Mouse (Mus musculus) regulatory T cell (primary cell): Measurements from ENCODE around the gene Inafm1.

Source experiments
- in situ Hi-C: fragments of 300-600 bp; cut with MboI, MseI; formaldehyde crosslinking; loops from one replicate; pipeline ENCODE4 v1.15.1; 2025; ENCODE audit warnings: high pct_unique_total_duplicates

Gene Inafm1

DNA sequence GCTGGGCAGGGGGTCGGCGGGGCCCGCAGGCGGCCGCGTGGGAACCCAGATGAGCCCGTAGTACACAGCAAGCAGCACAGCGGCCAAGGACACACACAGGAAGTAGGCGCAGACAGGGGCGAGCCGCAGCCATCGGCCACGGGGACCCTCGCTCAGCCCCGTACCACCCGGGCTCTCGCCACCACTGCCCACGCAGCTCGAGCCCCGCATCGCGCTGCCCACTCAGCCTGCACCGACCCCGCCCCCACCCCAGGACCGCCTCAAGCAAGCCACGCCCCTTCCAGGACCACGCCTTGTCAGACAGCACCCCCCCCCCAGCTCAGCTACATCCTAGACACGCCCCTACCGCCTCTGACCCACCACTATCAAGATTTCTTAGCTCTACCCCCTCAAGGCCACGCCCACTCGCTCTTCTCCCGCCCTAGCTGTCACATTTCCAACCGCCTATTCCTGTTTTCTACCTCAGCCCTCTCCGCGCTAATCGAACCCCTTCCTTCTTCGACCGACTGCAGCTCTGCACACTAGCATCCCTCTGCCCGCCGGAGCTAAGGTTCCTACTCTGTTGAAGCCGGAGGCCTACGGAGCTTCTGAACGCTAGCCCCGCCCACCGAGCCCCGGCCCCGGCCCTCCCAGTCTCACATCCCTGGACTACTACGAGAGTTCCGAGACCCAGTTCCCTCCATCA is at the start of gene Inafm1:
Gene Inafm1, minus strand, starts transcription at position 537 of the 685 bp plus-strand sequence.
- in situ Hi-C loops: loop anchor here (5.0 kb wide), 1 partner anchor 81 kb away; no protein-coding TSS in a partner anchor

DNA sequence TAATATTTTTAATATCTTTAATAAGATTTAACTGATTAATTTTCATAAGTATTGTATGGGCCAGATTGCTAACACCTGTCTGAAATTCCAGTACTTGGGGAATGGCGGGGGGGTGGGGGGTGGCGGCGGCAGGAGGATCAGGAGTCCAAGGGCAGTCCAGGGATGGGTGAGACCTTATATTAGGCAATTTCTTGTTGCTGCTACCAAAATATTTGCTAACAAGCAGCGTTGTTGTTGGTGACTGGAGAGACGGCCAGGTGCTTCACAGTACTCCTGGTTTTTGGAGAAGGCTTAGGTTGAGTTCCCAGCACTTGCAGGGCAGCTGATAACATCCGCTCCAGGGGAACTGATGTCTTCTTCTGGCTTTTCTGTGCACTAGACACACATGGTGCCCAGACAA is 47.1 kb upstream of the Inafm1 start:
- in situ Hi-C loops: no loop called here

GRCm38 (mm10) chr7:16319216-16319615 is 45.8 kb upstream of the Inafm1 start:
- in situ Hi-C loops: no loop called here

GRCm38 (mm10) chr7:16317094-16317493 is 43.7 kb upstream of the Inafm1 start:
- in situ Hi-C loops: no loop called here

- in situ Hi-C loops: no loop called here
These were observed 41.9 kb upstream of the Inafm1 start for GRCm38 (mm10) chr7:16315222-16315759.

DNA sequence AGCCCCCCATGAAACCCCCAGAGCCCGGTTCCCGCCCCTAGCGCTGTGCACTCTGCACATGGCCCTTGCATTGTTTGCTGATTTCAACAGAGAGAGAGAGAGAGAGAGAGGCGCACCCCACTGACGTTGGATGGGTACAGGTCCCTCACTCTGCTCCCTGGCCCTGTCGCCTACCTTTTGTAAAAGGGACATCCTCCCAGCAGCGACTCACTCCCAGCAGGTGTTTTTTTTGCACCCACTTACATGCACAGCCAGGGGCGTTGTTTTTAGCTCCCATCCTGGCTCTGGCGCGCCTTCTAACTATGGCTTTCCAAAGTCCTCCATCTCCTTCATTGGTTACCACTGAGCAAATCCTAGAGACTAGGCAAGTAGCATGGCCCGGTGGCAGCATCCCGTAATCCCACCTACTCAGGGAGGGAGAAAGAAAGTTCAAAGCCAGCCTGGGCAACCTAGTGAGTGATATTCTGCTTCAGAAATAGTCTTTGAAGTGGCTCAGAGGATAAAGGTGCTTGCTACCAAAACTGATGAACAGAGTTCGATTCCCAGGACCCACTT is 40.9 kb upstream of the Inafm1 start:
- in situ Hi-C loops: loop anchor here (5.0 kb wide), 1 partner anchor 473 kb away; no protein-coding TSS in a partner anchor

- in situ Hi-C loops: loop anchor here (5.0 kb wide), 1 partner anchor 474 kb away; no protein-coding TSS in a partner anchor
These were observed 40.2 kb upstream of the Inafm1 start for GRCm38 (mm10) chr7:16313481-16314220.

- in situ Hi-C loops: loop anchor here (5.0 kb wide), 1 partner anchor 475 kb away; no protein-coding TSS in a partner anchor
These were observed 39.4 kb upstream of the Inafm1 start for GRCm38 (mm10) chr7:16312672-16313311.

GRCm38 (mm10) chr7:16312011-16312671 is 38.7 kb upstream of the Inafm1 start:
- in situ Hi-C loops: loop anchor here (5.0 kb wide), 1 partner anchor 475 kb away; no protein-coding TSS in a partner anchor

DNA sequence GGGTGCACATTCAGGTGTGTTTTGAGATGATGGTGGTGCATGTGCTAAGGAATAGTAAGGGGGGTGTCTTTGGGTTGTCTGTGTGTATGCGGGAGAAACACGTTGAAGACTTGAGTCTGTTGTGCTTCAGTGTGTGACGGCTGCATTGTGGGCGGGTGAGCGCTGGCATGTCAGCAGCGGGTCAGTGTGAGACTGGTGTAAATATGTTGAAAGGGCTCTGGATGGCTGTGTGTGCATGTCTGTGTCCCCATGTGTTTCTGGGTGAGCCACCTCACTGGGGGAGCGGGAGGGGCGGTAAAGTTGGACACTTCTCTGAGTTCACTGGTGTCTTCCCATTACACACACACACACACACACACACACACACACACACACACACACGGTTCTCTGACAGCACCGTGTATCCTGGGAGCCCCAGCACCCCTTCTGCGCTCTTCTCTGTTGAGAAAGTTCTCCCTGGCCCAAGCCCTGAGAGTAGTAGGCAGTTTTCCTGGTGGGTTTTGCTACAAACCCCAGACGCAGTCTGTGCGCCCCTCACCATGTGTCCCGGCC is 38.1 kb upstream of the Inafm1 start:
- in situ Hi-C loops: loop anchor here (5.0 kb wide), 1 partner anchor 476 kb away; no protein-coding TSS in a partner anchor

DNA sequence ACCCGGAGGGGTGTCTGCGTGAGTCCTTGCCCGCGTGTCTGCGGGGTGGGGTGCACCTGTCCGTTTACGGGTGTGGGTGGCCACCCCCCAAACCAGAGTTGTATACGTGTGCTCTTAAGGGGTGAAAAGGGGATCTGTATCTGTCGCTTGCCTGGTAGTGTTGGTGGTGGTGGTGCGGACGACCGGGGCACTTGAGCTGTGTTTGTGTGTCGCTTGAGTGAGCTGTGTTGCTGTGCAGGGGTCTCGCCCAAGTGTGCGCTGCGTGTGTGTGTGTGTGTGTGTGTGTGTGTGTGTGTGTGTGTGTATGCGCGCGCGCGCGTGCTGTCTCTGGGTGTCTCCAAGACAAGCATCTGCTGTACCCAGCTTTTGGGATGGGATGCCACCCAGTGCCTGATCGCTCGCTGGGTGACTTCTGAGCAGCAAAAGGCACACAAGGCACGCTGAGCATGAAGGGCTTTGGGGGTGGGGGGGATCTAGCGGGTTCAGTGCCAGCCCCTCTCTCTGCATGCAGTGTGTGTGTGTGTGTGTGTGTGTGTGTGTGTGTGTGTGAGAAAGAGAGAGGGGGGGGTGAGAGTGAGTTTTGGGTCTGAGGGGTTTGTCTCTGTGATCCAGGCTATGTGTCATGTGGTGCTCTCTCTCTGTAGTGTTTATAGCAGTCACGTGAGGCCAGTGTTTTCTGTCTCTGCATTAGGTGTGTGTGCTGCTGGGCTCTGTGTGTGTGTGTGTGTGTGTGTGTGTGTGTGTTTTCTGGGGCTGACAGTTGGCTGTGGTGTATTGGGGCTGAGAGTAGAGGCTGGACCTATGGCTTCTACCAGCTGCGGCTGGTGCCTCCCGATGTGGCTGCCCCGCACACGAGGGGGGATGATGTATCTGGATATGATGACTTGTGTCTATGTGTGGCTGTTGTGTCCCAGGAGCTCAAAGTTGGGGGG is 37.4 kb upstream of the Inafm1 start:
- in situ Hi-C loops: loop anchor here (5.0 kb wide), 1 partner anchor 477 kb away; no protein-coding TSS in a partner anchor

GRCm38 (mm10) chr7:16310020-16310520 is 36.7 kb upstream of the Inafm1 start:
- in situ Hi-C loops: loop anchor here (5.0 kb wide), 1 partner anchor 477 kb away; no protein-coding TSS in a partner anchor

DNA sequence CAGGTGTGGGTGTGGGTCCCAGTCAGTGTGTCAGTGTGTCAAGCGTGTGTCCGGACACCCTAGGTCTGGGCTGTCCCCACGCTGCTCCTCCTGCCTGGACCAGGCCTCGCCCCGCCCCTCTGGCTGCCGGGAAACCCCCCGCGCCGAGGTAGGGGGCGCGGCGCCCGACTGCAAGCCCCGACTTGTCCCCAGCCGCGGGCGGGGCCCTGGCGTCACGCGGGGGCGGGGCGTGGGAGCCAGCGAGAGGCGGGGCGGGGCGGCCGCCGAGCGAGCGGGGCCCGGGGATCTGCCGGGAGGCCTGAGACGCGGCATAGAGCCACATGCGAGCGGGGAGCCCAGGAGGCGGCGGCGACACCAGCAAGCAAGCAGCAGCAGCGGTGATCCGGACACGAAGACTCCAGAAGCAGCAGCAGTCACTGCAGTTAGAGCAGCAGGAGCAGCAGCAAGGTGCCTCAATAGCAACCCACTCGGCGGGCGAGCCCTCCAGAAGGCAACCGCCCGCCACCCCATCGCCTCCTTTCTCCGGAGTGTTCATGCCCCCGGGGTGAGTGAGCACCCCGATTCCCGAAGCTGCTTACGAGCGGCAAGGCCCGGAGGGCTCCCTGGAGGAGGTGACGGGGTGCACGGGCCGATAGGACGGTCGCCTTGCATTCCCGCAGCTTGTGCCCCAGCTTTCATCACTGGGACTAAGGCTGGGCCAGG is 36.1 kb upstream of the Inafm1 start:
- in situ Hi-C loops: loop anchor here (5.0 to 10.0 kb wide), 2 partner anchors 305 to 478 kb away; partner anchors contain the start of gene Arhgap35

DNA sequence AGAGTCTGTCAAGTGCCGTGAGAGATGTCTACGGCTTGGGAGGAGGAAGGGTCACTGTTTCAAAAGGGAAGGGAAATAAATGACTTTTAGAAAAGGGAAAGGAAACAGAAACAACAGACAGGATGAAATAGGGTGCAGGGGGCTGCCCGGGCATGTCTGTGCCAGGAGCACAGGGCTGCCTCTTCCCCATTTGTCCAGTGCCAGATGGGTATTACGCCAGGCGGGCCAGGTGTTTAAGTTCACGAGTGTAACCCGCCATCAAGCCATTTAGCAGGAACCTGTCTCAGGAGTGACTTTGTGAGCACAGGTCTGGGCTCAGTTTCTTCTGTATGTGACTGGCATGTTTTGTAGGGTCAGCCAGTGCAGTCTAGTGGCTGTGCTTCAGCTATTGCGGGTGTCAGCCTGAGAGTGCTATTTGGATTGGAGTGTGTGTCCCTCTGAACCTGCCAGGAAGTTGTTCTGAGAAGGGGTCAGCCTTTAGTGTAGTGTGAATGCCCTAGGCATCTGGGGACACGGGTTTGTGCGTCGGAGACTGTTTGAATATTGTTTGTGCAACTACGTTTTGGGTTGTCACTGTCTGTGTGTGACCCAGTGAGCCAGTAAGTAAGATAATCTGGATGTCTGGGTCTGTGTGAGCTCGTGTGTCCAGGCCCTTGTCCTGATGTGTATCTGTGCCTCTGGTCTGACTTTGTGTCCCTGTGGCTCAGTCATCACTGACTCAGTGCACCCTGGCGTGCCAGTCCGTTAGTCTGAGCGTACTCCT is 35.3 kb upstream of the Inafm1 start:
- in situ Hi-C loops: loop anchor here (10.0 kb wide), 1 partner anchor 306 kb away; the partner anchor contains the start of gene Arhgap35

GRCm38 (mm10) chr7:16308093-16308492 is 34.7 kb upstream of the Inafm1 start, which contains the start of gene Bbc3:
Gene Bbc3 (plus strand): TSS chr7:16308393.
- in situ Hi-C loops: loop anchor here (10.0 kb wide), 1 partner anchor 307 kb away; the partner anchor contains the start of gene Arhgap35

DNA sequence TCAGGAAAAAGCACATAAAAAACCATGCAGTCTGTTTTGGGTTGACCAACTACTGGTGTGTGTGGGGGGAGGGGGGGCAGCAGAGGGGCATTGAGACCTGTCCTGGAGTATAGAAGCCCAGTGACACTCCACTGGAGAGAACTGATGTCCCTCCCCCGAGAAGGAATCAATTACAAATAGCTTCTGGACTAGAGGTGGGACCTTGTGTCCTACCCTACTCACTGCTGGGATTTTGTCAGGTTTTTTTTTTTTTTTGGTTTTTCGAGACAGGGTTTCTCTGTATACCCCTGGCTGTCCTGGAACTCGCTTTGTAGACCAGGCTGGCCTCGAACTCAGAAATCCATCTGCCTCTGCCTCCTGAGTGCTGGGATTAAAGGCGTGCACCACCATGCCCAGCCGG is 33.7 kb upstream of the Inafm1 start:
- in situ Hi-C loops: loop anchor here (10.0 kb wide), 1 partner anchor 308 kb away; the partner anchor contains the start of gene Arhgap35

GRCm38 (mm10) chr7:16299419-16300035 is 26.1 kb upstream of the Inafm1 start:
- in situ Hi-C loops: loop anchor here (10.0 kb wide), 1 partner anchor 315 kb away; the partner anchor contains the start of gene Arhgap35
